Mouse (Mus musculus) kidney, adult 8-10 months (tissue): Measurements from ENCODE around the gene Plod2.

ENCODE experiments used
- DNase-seq, 2 experiments: peaks; one replicate each; pipeline ENCODE4 v3.0.0; 2022

Gene Plod2

DNA sequence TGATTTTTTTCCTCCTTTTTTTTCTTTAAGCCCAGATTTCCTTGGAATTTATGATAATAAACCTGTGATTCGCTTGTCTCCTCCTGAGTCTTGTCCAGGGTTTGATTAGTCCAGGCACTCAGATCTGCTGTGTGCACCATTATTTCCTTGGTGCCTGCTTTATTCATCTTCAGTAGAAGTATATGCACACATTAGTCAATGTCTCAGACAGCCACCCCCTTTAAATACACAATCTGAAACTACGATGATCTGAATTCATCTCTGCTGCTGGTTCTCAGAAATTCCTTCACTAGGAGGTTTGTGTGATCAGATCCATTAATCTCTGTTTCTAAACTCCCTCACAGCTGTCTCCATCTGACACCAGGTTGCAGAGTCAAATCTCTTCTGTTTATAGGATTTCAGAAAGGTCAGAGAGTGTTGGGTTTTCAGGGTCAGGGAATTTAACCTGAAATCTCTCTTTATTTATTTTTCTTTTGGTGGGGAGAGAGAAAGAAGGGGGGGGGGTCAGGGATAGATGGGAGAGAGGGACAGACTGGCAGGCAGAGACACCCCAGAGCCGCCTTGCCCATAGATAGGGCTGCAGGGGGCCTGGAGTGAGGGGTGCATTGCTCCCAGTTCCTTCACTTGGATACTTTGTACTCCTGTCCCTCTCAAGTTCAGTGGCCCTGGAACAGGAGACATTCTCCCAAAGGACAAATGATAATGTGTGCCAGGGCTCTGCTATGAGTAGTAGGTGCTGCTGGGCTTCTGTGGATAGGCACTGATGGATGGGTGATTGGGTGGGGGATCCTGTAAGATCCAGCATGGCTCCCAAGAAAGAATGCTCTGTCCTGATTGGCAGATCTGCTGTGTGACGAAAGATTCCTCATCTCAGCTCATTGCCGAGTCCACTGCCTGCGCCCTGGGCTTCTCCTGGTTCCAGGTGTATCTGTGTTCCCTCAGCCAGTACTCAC lies 13.3 kb downstream of the Plod2 start:
- DNase-seq, result no peak

DNA sequence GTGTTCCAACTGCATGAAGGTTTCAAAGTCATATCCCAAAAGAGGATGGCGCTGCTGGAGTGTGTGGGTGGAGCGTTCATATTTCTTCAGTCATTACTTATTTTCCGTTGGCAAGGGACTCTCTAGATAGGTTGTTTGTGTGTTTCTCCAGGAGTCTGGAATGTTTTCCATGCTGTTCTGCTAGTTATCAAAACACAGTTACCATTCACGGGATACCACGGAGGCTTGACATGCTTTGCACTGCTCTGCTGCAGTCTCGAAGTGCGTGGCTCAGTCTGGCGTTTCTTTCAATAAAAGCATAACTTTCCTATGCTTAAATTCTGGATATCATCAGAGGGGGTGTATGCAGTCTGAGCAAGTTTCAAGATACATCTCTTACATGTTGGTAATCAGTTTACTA lies 17.7 kb downstream of the Plod2 start:
- DNase-seq, result no peak

DNA sequence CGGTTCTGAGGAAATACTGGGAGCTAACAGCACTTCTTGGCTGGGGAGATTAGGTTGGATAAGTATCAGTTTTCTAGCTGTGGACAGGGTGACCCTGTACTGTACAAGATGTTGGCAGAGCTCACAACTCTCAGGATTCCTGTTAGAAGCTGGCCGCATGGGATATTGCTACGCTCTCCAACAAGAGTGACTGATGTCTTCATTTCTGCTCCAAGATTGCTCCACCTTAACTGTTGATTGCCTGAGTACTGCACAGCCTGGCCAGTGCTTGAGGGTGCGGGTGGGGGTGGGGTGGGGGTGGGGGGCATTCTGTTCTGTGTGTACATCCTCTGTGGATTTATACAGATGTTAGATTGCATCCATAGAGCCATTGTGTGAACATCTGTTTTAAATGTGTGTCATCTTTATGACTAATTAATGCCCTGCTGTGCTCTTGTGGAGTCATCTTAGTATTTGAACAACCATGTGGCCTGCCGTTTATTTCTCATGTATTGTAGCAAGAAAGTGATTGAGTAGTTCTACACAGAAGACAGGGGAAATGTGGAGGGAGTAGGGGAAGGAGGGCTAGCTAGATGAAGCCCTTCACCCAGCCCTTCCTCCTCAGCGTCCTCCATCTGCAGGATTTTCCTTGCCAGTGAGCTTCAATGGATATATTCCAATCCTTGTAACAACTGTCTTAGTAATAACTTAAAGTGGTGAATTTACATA lies 19.0 kb downstream of the Plod2 start:
- no peak for DNase-seq

DNA sequence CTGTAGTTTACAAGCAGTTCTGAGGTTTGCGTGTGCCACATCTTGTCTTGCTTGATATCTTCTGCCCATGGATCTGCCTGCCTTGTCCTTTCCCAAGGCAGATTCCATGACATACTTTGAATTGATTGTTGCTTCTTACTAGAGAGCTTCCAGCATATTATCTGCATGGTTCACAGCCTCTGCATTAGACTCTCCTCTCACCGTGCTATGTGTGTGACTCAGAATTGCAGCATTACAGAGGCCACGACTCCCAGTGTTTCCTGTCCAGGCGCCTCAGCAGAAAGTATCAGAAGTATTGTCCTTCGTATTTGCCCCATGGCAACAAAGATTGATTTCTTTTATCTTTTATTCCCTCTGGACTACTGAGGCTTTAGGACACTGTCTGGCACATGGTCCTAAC lies 20.4 kb downstream of the Plod2 start:
- no peak for DNase-seq

DNA sequence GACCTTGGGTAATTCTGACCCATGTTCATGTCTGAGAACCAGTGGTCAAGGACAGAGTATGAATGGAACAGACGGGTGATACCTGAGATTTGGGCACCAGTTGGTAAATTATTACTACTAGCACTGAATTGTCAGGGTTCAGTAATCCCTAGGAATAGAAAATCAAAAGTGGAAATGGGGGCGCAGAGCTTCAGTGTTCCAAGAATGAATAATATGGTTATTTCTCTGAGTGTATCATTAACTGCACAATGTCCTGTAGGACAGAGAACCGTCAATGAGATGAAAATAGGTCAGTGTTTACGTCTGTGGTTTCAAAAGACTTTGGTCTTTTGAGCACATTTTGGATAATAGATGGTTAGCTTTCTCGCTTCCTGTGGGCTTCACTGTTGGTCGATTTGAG lies 21.3 kb downstream of the Plod2 start:
- DNase-seq, result no peak

DNA sequence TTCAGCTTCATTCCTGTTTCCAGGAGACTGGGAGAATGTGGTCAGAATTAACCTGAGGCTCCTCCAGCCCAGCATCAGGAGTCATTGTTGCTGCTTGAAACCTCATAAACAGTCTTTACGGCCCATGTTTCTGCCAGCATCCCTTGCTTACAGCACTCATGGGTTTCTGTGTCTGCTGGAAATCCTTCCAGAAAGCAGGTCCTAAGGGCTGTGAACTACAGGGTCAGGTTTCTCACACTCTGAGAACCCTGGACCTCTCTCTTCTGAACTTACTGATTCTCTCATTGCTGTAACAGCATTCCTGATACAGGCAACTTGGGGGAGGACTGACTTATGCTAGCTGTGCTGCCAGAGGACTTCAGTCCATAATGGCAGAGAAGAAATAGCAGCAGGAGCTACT lies 22.4 kb downstream of the Plod2 start:
- no peak for DNase-seq

DNA sequence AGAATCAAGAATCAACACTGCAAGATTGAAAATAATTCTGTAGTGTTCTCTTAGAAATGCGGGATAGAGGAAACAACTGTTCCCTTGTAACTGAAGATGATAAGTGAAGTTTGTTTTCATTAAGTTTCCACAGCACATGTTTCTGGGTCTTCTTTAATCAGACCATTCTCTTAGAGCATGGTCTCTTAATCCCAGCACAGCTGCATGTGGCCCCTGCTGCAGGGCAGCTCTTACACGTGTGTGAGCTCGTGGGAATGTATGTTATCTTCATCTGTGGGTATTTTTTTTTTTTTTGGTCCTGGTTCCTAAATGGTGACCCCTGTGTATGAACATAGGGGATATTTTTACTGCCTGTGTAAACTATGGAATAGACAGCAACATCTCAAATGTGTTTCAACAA lies 24.2 kb downstream of the Plod2 start:
- no peak for DNase-seq

DNA sequence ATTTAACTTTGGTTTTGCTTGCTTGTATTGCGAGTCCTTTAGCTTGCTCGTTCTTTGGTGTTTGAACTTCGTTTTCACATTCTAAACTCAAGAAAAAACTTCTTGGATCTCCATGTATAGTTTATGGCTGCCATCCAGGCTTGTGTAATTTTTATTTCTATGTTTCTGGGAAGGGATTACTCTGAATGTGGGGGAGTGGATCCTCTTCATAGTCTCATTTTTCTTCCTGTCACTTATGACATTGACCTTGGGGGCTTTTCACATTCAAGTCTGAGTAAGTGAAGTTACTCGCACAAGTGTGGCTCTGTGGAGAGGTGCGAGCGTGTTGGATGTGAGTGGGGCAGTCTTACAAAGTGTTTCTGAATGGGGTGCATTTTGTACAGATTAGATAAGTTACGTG lies 25.5 kb downstream of the Plod2 start:
- no peak for DNase-seq

DNA sequence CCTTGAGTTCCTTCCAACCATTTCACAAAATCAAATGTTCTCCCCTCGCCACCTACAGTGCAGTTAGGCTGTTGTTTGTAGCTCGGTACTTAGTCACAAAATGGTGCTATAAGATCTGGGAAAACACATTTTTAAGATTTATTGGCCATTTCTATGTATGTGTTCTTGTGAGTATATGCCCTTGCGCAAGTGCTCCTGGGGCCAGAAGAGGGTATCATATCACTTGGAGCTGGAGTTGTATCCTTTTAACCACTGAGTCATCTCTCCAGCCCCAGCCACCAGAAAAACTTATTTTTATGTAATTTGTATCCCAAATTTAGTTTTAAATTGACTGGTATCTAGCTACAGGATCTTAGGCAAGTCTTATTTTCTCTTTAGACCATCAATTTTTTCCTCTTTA lies 26.8 kb downstream of the Plod2 start:
- no peak for DNase-seq

DNA sequence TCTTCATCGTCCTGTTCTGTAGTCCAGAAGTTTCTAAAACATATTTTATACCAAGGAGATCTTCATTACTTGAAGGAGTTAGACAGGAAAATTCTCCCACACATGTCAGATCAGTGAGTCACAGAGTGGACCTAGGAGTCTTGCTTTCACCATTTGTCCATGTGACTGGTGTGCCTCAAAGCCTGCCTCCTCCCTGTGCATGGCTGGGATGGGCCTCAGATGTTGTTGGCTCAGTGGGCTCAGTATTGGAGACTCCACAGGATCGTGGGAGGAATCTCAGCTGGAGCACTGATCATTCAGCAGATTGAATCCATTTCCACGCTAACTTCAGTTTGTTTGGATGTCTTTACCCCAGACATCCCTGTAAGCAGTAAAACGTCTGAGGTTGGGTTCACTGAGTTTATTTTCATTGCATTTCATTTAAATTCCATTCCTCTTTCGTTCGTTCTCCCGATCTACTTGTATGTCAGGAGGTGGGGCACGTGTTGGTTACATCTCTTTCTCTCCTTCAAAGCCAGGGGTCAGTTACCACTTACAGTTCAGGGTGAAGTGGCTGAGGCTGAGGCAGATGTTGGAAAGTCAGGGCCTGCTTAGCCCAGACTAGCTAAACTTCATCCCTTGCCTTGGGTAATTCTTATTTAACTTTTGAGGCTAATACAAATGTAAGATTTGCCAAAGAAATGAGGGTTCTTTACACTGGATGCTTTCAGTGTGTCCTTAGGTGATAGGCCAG lies 30.5 kb downstream of the Plod2 start:
- DNase-seq, result no peak

DNA sequence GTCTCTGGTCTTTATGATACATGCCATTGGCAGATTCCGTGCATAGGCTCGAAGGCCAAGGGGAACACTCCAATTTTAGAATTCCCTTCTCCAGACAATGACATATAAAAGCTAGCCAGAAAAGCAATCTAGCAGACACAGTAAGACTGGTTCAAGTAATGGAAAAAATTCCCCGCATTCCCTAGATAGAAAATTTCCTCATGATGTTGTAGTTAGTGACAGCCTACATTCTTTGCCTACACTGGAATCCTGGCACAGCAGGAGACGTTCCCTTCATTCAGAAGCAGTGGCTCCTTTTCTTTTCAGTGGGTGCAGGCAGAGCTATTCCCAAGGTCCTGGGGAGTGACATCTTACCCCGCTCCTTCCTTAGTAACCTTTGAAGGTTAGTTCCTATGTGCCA lies 41.9 kb downstream of the Plod2 start:
- no peak for DNase-seq

DNA sequence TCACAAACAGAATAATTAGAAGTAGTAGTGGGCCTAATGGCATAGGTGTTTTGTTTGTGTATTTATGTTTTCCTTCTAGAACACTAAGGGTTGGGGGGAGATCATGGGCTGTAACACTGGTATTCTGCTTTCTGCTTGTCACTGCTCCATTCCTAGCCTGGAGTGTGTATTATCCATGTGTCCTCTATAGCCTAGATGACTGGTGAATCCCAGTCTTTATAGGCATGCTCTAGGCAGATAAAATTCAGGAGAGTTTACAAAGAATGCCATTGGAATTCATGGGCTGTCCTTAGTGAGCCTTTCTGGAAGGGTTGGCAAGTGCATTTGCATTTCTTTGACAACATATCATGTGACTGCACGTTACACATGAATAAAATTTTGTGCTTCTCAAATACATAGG lies 44.0 kb downstream of the Plod2 start:
- DNase-seq, result no peak

DNA sequence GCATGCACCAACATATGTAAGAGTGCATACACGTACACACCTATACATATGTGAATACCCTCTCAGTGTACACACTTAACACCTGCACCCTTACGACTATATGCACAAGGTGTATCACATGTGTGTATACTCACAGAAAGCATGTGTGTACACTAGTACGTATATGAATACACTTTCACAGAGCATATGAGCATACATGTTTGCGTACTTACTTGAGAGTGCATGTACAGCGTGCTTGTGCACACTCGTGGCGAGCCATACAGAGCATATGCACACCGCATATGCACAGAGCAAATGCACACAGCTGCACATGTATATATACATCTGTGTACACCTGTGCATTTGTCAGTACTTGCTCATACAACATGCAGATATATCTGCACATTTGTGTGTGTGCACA lies 45.4 kb downstream of the Plod2 start:
- DNase-seq, result no peak

DNA sequence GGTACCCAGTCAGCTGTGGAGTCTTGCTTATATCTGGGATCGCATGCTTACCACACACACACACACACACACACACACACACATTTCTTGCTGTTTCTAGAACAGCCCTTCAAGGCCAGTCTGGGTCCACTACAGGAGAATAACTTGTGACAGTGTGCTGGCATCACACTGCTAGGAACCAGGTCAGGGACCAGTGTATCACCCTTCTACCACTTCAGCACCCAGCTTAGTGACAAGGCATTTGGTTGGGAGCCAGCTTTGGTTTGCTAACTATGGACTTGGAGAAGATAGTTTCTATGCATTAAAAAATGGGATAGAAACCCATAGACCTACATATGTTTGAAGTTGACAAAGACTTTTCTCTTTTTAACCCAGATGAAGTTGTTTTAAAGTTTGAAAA lies 46.2 kb downstream of the Plod2 start:
- DNase-seq, result no peak

DNA sequence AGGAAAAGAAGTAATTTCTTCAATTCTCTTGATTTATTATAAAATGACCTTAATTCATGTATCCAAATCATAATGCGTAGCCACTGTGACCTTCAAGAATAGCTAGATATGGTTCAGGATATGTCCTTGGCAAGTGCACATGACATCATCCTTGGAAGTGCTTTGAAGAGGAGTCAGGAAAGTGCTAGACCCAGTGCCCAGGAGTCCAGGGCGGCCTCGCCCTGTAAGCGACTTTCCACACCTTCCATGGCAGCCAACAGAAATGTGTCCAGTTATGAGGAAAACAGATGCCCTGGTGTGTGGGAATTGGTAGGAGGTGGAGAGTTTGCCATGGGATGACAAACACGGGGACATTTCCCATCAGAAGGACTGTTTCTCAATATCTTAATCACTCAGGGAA lies 47.0 kb downstream of the Plod2 start:
- DNase-seq, result no peak

DNA sequence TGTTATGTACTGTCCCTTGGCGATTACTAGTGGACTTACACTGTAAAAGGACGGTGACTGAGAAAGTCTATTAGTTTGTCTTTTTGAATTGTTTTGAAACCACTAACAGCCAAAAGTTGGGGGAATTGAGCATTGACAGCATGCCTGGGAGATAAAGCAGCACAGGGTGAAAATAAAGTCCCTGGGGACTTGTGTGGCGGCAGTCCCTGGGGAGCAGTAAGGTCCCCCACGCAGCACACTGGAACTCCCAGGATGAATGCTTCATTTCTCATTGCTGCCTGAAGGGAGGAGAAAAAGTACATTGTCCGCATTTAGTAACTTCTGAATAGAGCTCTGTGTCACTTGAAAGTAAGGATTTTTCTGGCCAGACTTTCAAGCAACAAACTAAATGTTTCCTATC lies 49.5 kb downstream of the Plod2 start:
- no peak for DNase-seq

DNA sequence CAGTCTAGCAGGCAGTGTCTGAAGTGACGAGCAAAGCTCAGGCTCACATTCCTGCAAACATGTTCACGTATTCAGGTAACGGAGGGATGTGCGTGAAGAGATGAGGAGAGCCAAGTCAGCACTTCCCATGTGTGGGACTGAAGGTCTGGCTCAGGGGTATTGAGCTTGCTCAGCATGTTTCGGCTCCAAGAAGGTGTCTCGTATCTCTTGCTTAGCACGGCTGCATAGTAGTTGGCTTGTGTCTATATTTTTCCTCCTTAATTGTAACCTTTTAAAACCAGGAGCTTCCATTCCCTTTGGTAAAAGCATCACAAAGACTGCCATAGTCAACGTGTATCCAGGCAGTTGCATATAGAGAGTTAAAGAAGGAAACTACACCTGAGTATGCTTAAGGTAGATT lies 50.7 kb downstream of the Plod2 start:
- DNase-seq, result no peak

DNA sequence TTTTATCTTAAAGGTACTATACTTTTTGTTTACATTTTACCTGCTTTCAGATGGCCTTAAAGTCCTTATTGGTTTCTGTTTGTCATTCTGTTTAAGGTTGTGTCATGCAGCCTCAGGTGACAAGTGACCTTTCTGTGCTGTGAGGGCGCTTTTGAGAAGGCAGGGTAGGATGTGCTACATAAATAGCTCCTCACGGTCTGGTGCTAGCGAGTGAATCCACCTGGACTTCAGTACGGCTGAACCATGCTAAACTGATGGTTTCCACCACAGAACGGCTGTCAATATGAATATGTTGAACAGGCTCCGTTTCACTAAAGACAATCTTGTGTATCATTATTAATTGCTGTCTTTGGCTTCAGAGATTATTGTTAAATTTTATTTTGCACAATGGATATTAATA lies 52.5 kb downstream of the Plod2 start:
- DNase-seq, result no peak

DNA sequence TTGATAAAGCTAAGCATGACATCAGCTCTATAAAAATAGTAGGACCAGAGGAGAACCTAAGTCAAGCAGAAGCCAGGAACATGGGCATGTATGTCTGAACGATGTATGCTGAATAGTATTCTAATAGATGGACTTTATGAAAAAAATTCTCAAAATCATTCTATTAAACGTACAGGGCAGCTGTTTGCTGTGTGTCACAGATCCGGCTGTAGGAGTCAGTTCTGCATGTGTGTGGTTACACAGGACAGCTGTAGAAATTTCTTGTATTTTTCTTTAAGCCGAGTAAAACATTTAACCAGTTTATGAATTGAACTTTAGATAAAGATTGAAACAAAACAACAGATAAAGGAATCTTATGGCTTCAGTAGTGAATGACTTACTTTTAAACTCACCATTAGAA lies 53.3 kb downstream of the Plod2 start:
- no peak for DNase-seq

DNA sequence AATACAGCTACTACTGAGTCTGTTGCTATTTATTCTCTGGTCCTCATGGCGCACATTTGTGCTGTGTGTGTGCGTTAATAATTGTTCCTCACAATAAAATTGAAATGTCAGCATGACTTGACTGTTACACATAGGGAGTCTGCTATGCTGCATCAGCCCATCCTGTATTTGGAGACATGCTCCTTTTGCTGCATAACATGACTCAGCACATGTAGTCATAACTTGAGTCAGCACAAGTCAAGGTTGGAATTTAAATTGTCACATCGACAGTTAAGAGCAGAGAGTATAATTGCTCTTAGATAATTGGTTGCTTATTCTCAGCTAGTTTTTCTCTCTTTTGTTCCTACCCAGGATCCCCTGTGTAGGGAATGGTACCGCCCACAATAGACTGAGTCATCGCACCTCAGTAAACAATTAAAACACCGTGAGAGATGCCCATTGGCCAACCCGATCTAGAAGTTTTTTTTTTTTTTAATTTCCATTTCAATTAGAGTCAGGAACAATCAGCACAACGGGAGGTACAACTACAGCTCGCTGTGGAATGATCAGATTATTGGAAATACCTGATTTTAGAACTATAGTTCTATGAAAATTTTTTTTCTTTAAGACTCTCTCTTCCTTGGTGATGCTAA lies 55.0 kb downstream of the Plod2 start:
- DNase-seq, result no peak

DNA sequence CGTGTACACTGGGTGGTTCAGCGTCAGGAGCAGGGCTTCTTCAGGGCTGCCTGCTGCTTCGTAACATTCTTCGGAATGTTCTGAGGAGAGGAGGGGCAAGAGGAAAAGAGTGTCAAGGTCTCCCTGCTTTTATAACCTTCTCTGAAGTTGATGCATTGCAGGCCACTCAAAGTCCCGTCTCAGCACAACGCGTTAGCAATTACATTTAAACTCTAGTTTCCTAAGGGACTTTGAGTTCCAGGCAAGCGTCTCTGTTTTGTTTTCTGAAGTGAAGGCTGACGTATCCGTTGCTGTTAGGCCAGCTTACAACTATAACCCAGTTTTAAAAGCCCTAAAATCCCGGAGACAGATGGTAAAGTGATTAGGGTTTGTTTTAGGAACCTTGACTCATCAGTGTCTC lies 55.8 kb downstream of the Plod2 start:
- peak in 1 of 2 experiments; percentile 13 for DNase-seq

DNA sequence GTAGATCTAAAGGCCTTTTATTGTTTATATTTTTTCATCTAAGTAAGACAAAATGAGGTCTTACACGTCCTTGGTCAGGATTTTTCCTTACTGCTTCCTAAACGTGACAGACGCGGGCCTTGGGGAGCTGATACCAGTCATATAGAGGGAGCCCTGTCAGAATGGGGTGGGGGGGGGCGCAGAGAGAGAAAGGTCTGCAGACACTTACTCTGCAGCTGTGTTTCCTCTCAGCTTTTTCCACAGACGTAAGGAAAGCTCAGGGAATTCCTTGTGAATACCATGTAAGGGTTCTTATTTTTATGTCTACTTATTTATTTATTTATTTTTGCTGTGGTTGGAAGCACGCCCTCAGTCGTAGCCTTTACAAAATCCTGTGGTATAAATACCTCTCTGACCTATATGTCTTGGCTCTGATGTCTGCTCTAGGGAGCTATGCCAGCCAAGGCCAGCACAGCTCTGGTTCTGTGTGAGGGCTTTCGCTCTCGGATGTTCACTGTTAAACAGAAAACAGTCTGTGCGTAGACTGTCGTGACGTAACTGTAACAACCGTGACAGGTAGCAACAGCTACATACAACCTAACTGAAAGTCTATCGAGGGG lies 58.0 kb downstream of the Plod2 start:
- DNase-seq, result no peak

DNA sequence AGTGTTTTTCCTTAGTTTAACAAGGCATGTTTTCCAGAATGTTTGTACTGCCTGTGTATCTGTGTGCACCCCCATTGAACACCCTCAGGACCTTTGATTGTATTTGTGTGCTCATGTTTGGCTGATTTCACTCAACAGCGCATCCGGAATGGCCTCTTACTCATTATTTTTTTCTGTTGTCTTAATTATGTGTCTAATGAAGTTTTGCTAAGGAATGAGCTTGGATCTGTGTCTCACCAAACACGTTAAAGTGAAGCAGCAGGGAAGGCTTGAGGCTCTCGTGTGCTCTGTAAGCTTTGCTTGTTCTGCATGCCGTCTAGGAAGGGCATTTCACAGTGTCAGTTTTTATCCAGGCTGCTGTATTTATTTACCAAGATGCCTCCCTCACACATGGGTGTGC lies 59.5 kb downstream of the Plod2 start:
- no peak for DNase-seq
